Comparison of ENCODE assay signal across 18 mouse cellular contexts in genomic region chr5:113005941-113006391, GRCm38 (mm10). TPM values are rescaled to one million over a fixed set of nuclear protein-coding genes. Genes with fewer than 3 reads are reported as not detected.
DNase-seq lines count a peak whose midpoint lies in the region; ATAC-seq and TF ChIP-seq lines count a peak whose summit lies in the region.
"Had no signal": no experiment of that assay in that cellular context is flagged by ENCODE, and none has a peak within 500 bp of the region (broad histone marks: within the 10 kb centered on the region; RNA-seq: fewer than 3 reads in every experiment).

No protein-coding gene starts in this region.

- peaks cover under 1% of the 10 kb centered on the region; the same call in 1 of the 2 replicates for H3K27me3 ChIP-seq in limb, embryonic 10.5 days (ENCODE audit: low read depth, poor library complexity, severe bottlenecking)
- H3K27me3 ChIP-seq in forebrain, postnatal 0 days (ENCODE audit: insufficient read depth, low read length), result no peaks in the 10 kb centered on the region
- H3K27me3 ChIP-seq: midbrain, embryonic 15.5 days had no signal

- no peaks in the 10 kb centered on the region for H3K36me3 ChIP-seq in limb, embryonic 10.5 days
- no peaks in the 10 kb centered on the region for H3K36me3 ChIP-seq in forebrain, postnatal 0 days (ENCODE audit: insufficient read depth)
- H3K36me3 ChIP-seq: forebrain, embryonic 12.5 days; limb, embryonic 13.5 days; midbrain, embryonic 15.5 days had no signal

- no peak overlapping the region for H3K4me3 ChIP-seq in limb, embryonic 10.5 days
- no peak overlapping the region for H3K4me3 ChIP-seq in forebrain, postnatal 0 days (ENCODE audit: low read depth, low read length)
- H3K4me3 ChIP-seq: forebrain, embryonic 12.5 days; limb, embryonic 13.5 days; midbrain, embryonic 15.5 days had no signal

- peak; percentile 34 for DNase-seq in cerebellum, adult 11 months
- DNase-seq in cerebellum, adult 18-20 months, result peak; percentile 52 to 57
- DNase-seq in cerebellum, postnatal 36 days, result peak; percentile 45 to 46
- peak; percentile 57 for DNase-seq in lung, postnatal 25 days (ENCODE audit: low spot score)
- DNase-seq in limb, embryonic 10.5 days (ENCODE audit: low spot score), result no peak
- DNase-seq in frontal cortex, postnatal 14 days (ENCODE audit: low spot score in 2 of 2), result no peak
- no peak for DNase-seq in forebrain, postnatal 0 days
- DNase-seq: adrenal gland, postnatal 25 days; heart, adult 18-20 months; heart, postnatal 14 days; kidney, postnatal 25 days; layer of hippocampus, adult 9-11 months; right cerebral cortex, postnatal 14 days had no signal

- H3K9ac ChIP-seq in forebrain, postnatal 0 days, result no peak overlapping the region
- H3K9ac ChIP-seq: forebrain, embryonic 12.5 days; limb, embryonic 13.5 days; liver, embryonic 14.5 days; midbrain, embryonic 15.5 days had no signal

- no peaks in the 10 kb centered on the region for H3K9me3 ChIP-seq in limb, embryonic 10.5 days (replicated peaks)
- no peaks in the 10 kb centered on the region for H3K9me3 ChIP-seq in forebrain, postnatal 0 days (ENCODE audit: low read length)
- H3K9me3 ChIP-seq: forebrain, embryonic 12.5 days; limb, embryonic 13.5 days; midbrain, embryonic 15.5 days had no signal

- ATAC-seq in forebrain, postnatal 0 days, result no peak
- ATAC-seq: hindbrain, embryonic 16.5 days; midbrain, embryonic 15.5 days had no signal

- no peak for TF ChIP-seq CTCF in forebrain, postnatal 0 days (IDR thresholded peaks at IDR 0.05; ENCODE audit: low read depth)

- H3K4me1 ChIP-seq in limb, embryonic 10.5 days, result peaks cover 11% of the 10 kb centered on the region; the same call in 1 of the 2 replicates
- H3K4me1 ChIP-seq in forebrain, postnatal 0 days (ENCODE audit: insufficient read depth), result no peaks in the 10 kb centered on the region

- H3K4me2 ChIP-seq in forebrain, postnatal 0 days (ENCODE audit: low read depth), result no peak overlapping the region
- H3K4me2 ChIP-seq: forebrain, embryonic 12.5 days; limb, embryonic 13.5 days; midbrain, embryonic 15.5 days had no signal

- H3K27ac ChIP-seq in limb, embryonic 10.5 days, result no peak overlapping the region
- no peak overlapping the region for H3K27ac ChIP-seq in forebrain, postnatal 0 days (ENCODE audit: low read depth, low read length)
- H3K27ac ChIP-seq: forebrain, embryonic 12.5 days; limb, embryonic 13.5 days; liver, embryonic 14.5 days; midbrain, embryonic 15.5 days had no signal

- 86% methylated on average over 7 of the region's 7 CpGs for WGBS in limb, embryonic 10.5 days
- 75% methylated on average over 7 of the region's 7 CpGs for WGBS in forebrain, postnatal 0 days

RNA-seq across cellular contexts. Expression of gene Grk3, which starts 9.6 kb away (rescaled TPM):
- 3.9 and 7.4 TPM in 2 replicates for polyA plus RNA-seq in limb, embryonic 10.5 days (2016; fragmentation: Nextera tagmentation; extraction: Ambion mirVana)
- 49.7 and 56.3 TPM in 2 replicates for total RNA-seq in forebrain, postnatal 0 days (2014; rRNA removed)
- 5.9 and 12.3 TPM in 2 replicates for polyA plus RNA-seq in forebrain, postnatal 0 days (2015; fragmentation: Nextera tagmentation; extraction: Ambion mirVana)

Comparison
In these comparisons a context has a peak if more than half of its experiments do, and no peak if none do; other contexts are left out.
1. DNase-seq: peak in cerebellum, adult 11 months (single experiment), cerebellum, adult 18-20 months (2 of 2), cerebellum, postnatal 36 days (2 of 2) and lung, postnatal 25 days (single experiment); none in limb, embryonic 10.5 days (single experiment), frontal cortex, postnatal 14 days (0 of 2) and forebrain, postnatal 0 days (single experiment).